Mouse (Mus musculus) olfactory bulb, adult 2 months (tissue): ENCODE data around the gene Ppm1h.

ENCODE experiments used
- CTCF ChIP-seq: fragments of 200-500 bp; IDR thresholded peaks from 2 replicates; pipeline ENCODE4 v1.5.1; 2012; ENCODE audit warnings: low read depth, mild to moderate bottlenecking, low read length, moderate library complexity; ENCODE audit not compliant: insufficient read depth
- POLR2A ChIP-seq: fragments of 200-500 bp; IDR thresholded peaks from 2 replicates; pipeline ENCODE4 v1.6.1; 2012; ENCODE audit warnings: mild to moderate bottlenecking, low read depth, low read length, moderate library complexity; ENCODE audit not compliant: insufficient read depth

- TF ChIP-seq CTCF (no peak), POLR2A (no peak)
These were observed 232.2 kb downstream of the Ppm1h start for GRCm38 (mm10) chr10:122910798-122911225.
